Mouse (Mus musculus): ENCODE results near the gene Fitm1.

Gene Fitm1

DNA sequence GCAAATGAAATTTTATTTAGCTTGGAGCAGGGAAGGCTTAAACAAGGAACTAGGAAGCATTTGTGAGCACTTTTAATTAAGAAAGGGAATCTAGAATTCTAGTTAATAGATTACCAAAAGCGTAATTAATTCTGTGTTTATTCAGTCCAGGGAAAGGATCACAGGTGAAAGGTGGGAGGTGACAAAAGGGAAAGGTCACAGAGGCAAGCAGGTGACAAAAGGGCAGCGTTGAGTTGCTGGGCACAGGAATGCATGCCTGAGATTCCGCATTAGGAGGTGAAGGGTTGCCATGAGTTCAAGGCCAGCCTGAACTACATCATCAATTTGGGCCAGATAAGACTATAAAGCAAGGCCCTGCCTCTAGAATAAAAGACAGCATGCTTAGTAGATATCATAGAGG, 7.9 kb upstream of the Fitm1 start:
- no peak for DNase-seq (ENCODE audit: low spot score in 2 of 2)

DNA sequence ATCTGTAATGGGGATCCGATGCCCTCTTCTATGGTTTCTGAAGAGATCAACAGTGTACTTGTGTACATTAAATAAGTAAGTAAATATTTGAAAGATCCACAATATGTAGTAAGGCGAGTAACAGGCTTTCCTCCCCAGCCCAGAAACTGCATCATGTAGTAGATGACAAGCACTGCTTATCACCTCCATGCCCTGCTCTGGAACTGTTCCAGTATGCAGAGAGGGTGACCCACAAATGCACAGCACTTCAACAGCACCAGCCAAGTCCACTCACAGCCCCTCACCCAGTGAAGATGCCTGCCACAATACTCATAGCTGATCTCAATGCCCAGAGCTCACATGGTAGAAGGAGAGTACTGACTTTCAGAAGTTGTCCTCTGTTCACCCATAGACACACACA, 4.8 kb upstream of the Fitm1 start:
- no peak for DNase-seq (ENCODE audit: low spot score in 2 of 2)

DNA sequence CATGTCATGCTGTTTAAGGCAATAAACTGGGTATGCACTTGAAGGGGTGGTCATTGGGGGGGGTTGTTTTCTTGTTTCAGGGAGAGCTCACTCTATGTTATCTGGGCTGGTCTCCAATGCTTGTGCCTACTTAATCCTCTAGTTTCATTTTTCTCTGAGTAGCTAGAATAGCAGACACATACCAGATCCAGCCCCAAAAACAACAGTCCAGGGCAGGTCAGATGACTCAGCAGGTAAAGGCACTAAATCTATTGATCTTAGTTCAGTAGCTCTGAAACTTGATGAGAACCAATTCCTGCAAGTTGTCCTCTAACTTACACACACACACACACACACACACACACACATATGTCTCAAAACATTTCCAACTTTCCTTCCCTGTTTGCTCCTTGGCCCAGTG, 3.7 kb upstream of the Fitm1 start:
- DNase-seq (ENCODE audit: low spot score in 2 of 2): no peak

DNA sequence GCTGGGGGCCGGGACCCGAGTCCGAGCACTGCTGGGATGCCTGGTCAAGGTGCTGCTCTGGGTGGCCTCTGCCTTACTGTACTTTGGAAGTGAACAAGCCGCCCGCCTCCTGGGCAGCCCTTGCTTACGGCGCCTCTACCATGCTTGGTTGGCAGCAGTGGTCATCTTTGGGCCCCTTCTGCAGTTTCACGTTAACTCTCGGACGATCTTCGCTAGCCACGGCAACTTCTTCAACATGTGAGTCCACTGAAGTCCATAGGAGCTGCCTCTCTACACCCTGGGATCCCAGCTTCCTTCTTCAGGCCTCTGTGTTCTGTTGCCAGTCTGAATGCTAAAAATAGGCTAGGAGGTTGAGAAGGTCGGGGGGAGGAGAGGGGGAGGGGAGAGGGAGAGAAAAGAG, 294 bp downstream of the Fitm1 start:
- no peak for DNase-seq (ENCODE audit: low spot score in 2 of 2)

DNA sequence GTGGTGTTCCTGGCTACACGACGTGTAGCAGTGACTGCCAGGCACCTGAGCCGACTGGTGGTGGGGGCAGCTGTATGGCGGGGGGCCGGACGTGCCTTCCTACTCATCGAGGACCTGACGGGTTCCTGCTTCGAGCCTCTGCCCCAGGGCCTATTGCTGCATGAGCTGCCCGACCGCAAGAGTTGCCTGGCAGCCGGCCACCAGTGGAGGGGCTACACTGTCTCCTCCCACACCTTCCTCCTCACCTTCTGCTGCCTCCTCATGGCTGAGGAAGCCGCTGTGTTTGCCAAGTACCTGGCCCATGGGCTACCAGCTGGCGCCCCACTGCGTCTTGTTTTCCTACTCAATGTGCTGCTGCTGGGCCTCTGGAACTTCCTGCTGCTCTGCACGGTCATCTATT, 959 bp downstream of the Fitm1 start:
- DNase-seq (ENCODE audit: low spot score in 2 of 2): no peak

DNA sequence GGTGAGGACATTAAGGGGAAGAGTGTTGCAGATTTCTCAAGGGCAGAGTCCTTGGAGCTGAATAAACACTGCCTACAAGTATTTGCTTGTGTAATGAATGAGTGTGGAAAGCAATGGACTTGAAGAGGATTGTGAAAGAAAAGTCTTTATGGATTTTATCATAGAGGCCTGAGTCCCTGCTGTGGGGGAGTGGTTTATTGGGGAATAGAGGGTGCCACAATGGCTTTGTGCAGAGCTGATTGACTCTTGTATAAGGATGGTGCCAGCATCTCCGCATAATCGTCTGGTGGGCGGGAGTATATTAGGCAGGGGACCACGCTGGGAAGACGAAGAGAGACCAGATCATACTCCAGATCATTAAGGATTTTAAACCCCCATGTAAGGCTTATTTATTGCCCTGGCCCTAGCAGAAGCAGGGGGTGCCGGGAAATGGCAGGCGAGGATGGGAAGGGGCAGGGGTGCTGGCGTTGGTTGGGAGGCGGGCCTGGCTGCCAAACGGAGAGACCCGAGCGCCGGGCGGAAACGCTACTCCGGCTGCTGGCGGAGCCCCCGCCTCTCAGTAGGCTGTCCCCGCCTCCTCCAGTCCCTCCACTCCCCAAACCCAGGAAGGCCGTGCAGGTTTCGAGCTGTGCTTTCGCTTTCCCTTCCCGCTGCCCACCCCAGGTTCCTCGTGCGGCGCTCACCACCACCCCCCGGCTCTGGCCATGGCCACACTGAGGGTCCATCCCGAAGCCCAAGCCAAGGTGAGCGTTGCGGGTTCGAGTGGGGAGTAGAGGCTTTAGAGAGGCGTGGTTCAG, 2.7 kb downstream of the Fitm1 start, which contains the start of gene Psme1:
Psme1 (plus strand) TSS at position 253 of the 797 bp plus-strand sequence.
- peak; percentile 63 to 80 for DNase-seq (ENCODE audit: low spot score in 2 of 2)

DNA sequence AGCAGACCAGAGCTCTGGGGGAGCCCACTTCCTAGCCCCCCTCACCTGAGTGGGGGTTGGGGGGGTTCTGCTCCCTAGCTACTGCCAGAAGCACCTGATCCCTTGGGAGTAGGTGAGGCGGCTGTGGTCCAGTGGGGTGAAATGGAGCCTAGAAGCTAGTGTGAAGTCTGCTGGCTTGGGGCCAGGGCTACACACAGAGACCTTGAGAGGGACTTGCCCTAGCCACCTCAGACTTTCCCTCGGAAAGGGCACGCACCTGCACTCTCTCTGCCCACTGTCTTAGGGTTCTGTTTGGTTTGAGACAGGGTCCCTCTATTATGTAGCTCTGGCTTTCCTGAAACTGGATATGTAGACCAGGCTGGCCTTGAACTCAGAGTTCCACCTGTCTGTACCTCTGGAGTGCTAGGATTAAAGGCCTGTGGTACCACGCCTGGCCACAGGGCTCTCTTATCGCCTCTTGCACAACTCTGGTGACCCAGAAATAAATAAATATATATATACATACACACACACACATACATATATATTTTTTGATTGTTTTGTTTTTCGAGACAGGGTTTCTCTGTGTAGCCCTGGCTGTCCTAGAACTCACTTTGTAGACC, 3.4 kb downstream of the Fitm1 start:
- peak in 1 of 2 experiments; percentile 44 for DNase-seq (ENCODE audit: low spot score in 2 of 2)

DNA sequence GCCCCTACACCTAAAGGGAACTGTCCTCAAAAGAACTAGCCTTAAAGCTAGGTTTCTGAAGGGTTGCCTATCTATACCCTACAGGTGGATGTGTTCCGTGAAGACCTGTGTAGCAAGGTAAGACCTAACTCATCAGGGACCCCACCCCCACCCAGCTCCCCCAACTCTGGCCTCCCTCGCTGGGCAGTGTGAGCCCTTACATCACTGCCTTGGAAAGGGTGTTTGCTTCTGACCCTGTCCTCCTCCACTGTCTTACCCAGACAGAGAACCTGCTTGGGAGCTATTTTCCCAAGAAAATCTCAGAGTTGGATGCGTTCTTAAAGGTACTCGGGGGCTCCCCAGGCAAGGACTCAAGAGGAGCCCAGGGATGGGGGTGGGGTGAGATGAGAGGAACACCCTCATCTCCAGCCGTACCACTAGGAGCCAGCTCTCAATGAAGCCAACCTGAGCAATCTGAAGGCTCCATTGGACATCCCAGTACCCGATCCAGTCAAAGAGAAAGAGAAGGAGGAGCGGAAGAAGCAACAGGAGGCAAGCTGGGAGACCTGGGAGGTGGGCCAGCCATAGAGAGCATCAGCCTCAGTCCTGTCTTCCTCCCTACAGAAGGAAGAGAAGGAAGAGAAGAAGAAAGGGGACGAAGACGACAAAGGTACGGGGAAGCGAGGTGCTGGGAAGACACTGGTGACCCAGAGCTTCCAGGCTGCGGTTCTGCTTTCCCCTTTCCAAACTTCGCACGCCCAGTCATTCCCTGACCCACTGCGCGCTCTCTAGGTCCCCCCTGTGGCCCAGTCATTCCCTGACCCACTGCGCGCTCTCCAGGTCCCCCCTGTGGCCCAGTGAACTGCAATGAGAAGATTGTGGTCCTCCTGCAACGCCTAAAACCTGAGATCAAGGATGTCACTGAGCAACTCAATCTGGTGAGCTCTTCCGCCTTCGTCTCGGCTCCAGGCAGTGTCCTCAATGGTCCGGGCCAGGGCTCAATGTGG, 4.4 kb downstream of the Fitm1 start:
- DNase-seq (ENCODE audit: low spot score in 2 of 2): no peak

DNA sequence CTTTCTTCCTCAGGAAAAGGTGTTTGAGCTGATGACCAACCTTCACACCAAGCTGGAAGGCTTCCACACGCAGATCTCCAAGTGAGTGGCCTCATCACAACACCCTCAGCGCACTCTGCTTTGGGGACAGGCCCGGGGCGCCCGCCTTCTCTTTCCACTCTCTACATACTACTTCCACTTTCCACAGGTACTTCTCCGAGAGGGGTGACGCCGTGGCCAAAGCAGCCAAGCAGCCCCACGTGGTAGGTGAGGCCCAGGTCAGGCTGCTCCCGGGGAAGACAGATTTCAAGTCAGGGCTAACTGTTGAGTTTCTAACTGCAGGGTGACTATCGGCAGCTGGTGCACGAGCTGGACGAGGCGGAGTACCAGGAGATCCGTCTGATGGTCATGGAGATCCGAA, 5.3 kb downstream of the Fitm1 start:
- DNase-seq (ENCODE audit: low spot score in 2 of 2): no peak

DNA sequence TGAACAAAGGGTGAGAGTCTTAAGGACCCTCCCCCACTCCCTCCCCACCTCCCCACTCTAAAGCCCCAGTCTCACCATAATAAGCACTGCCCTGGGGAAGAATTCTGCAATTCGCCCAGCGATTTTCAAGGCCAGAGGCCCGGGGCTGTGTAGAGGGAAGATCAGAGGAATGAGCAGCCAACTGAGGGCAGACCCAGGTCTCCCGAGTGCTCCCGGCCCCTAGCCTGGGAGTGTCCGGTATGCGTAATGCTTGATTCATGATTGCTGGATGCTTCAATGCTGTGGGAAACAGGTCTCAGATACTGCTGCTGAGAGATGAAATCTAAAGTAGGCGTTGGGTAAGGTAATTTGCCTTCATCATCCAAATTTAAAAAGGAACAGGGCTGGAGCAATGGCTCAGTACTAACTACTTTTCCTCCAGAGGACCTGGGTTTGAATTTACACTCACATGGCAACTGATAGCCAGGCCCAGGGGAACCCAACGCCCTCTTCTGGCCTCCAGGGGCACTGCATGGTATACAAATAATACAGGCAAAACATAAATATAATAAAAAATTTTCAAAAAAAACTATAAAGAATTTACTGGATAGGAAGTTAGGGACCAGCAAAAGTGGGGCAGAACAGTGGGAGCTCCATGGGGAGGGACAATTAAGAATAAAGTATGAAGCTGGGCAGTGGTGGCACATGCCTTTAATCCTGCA, 6.7 kb downstream of the Fitm1 start:
- DNase-seq (ENCODE audit: low spot score in 2 of 2): no peak

DNA sequence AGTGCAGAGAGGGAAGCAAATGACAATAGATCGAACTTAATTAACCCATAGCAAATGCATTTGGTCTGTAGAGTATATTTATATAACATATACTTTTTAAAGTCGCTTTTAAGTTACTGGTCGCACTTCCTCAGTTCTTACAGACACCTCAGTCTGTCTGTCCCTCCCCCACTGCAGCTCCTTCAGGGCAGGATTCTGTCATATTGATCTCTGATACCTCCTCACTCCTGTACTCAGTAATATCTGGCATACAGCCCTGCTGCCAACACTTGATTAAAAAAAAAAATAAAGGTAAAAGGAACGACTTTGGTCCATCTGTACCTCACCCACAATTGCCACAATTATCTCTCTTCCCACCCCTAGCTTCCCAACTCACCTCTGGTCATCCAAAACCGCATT, 8.9 kb downstream of the Fitm1 start:
- no peak for DNase-seq (ENCODE audit: low spot score in 2 of 2)

DNA sequence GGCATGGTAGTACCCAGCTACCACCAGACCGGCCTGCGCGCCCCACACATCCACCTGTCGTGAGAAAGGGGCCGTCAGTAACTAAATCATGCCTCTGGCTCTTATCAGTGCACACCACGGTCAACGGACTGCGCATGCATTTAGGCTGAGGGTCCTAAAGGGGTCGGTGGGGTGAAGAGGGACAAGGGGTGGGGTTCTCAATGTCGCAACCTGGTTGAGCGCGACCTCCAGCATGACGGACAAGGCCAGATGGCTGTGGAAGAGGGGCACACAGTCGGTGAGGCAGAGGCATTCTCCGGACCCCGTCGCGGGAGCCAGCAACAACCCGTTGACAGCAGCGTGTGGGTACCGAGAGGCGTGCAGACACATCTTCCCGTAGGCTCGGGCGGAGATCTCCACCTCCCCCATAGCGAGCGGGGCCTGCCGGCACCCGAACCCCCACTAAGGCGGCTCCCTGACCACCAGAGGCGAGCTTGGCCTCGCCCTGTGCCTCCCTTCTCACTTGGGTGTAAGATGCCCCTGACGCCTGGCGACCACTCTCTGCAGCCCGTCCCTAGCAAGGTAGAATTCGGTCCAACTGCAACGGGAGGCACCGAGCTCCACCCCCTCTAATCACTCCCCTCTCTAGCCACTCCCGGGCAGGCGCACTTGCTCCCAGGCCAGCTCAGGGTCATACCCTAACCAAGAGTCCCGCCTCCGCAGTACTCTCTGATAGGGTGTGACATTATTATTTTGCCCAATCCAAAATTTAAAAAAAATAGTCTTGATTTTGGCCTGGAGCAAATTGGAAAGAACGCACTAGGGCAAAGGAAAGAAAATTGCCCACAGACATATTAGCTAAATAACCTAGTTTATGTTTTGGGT, 9.5 kb downstream of the Fitm1 start, which contains the start of gene Emc9:
Emc9 (minus strand) TSS at position 601 of the 864 bp plus-strand sequence.
- peak; percentile 68 to 84 for DNase-seq (ENCODE audit: low spot score in 2 of 2)

DNA sequence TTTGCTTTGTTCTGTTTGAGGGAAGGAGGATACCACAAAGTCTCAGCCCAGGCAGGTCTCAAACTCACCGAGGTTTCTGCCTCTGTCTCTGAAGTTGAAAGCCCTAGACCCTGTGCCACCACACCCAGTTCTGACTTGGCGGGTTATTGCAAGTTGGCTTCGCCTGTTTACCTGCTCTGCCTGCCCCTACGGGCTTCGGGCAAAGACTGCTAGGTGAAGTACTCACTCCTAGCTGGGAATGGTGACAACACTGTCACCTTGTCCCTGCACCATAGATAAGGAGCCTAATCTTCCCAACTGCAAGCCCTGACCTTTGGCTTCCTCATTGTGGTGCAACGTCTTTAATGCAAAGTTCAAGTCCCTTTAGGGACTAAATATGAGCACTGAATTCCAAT, 10.1 kb downstream of the Fitm1 start:
- no peak for DNase-seq (ENCODE audit: low spot score in 2 of 2)

DNA sequence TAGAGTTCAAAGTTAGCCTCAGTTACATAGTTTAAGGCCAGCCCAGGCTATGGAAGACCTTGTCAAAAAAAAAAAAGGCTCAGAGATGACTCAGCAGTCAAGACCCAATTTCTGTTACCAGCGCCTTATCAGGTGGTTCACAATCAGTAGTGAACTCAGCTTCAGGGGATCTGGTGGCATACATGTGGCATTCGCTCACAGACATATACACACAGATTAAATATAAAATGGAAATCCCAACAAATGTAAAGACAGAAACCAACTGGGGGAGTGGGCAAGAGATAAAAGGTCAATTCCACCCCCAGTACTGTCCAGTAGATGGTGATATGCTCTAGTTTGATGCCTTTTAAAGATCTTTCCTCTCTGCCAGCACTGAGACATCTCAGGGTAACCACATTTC, 10.7 kb downstream of the Fitm1 start:
- no peak for DNase-seq (ENCODE audit: low spot score in 2 of 2)

DNA sequence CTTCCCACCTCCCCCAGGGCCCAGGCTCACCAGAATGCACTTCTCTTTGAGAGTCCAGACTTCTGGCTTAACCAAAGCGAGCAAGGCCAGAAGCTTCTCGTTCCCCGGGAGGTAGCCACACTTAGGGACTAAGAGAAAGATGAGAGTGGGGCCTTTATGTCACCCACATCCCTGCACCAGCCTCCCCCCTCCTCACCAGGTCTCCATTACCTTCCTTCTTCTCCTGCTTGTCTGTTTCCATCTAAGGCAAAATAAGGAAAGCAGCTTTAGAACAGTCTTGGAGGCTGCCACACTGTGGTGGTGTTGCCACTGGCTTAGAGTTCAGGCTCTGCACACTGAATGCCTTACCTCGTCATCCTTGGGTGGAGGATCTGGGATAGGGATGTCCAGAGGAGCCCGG, 13.9 kb downstream of the Fitm1 start:
- no peak for DNase-seq (ENCODE audit: low spot score in 2 of 2)

DNA sequence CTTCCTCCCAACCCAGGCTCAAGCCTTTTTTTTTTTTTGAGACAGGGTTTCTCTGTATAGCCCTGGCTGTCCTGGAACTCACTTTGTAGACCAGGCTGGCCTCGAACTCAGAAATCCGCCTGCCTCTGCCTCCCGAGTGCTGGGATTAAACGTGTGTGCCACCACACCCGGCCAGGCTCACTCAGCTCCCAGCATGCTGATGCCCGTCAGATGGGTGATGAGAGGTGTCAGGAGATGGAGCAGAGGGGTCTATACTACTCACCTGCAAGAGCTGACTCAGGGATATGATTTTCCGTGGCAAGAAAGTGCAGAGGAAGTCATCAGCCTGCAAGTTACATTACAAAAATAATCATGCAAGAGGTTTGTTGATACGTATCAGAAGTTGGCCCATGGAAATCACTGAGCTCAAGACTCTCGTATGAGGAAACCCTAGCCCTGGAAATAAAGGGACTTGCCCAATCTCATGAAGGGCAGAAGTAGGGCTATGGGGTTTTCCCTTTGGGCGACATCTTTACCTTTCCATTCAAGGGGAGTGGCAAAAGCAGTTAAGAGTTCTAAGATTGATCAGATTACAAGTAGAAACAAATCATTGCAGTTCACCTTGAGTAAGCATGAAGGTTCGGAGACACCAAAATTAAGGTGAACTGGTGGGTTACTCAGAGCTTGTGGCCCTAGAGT, 14.5 kb downstream of the Fitm1 start:
- no peak for DNase-seq (ENCODE audit: low spot score in 2 of 2)

DNA sequence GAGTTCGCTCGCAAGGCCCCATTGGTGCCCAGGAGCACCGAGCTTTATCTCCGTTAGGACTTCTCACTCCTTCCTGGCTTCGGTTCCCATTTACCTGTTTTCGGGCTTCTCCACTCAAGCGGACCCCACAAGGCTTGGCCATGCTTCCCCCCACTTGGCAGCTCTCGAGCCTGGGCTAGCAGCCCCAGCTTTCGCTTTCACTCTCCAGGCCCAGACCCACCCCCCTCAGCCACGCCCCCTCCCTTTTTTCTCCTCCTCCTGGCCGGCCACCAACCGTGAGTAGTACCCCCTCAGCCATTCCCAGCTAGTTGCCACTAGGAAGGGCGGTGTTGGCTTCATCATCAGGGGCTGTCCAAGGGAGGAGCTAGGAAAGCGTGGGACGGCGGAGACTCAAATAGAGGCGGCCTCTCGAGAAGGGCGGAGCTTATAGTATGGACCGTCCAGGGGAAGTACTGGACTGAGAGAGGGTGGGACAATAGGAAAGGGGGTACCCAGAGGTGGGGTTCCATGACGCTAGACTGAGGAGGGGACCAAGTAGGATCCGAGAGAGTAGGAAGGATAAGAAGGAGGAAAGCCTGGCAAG, 15.4 kb downstream of the Fitm1 start, which contains the start of gene Psme2:
Psme2 (minus strand) TSS at position 366 of the 583 bp plus-strand sequence.
- DNase-seq (ENCODE audit: low spot score in 2 of 2): peak; percentile 90 to 95

DNA sequence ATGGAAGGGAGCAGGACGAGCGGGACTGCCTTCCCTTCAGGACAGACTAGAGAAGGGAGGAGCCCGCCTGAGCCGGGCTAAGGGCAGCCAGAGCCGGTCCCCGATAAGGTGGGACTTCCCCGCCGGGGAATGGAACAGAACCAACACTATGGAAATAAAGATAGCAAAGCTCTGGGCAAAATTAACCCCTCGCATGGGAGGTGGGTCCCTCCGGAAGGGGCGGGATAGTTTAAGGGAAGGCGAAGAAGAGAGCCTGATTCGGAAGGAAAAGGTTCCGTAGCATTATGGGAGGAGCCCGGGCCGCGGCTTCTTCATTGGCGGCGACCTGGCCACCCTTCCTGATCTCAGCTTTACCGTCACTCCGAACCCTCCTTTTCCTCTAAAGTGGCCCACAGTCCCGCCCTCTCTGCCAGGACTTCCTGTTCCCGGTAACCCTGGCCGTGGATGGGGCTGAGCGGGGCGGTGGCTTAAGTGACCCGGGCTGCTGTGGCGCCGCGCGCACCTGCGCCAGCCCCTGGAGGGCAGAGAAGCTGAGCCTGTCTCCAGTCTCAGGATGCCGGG, 16.0 kb downstream of the Fitm1 start, which contains the start of gene Rnf31:
Rnf31 (plus strand) TSS at position 378 of the 561 bp plus-strand sequence.
- DNase-seq (ENCODE audit: low spot score in 2 of 2): peak; percentile 88 to 96

DNA sequence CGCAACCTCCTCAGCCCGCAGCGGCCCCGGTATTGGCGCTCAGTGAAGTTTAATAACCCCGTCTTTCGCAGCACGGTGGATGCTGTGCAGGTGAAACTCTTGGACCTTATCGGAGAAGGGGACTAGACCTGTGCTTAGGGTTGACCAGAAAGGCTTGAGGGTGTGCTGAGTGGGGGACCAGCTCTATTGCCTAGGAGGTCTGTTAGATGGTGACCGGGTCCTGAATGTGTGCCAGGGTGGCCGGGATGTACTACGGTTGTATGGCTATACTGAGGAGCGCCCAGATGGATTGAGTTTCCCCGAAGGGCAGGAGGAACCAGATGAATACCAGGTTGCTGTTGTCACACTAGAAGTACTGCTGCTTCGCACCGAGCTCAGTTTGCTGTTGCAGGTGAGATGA, 16.8 kb downstream of the Fitm1 start:
- no peak for DNase-seq (ENCODE audit: low spot score in 2 of 2)

Data from urinary bladder, postnatal 36 days (tissue).